Mouse (Mus musculus): Measurements from ENCODE around the gene Rmi1. TPM values are rescaled to one million over a fixed set of nuclear protein-coding genes. Genes with fewer than 3 reads are reported as not detected.
"Not testable (repeated sequence)": the region's sequence is repeated elsewhere in the genome, so short reads cannot be mapped to it uniquely, and the experiment has no call there.

Gene Rmi1
- total RNA-seq (2014; fragmentation: Nextera tagmentation), result 161 and 170 TPM in 2 replicates
- 74.5 and 95.0 TPM in 2 replicates for total RNA-seq (2017)
- 29.8 and 31.4 TPM in 2 replicates for polyA plus RNA-seq (2012)

- Histone ChIP-seq H3K36me3 (replicated peaks) (peaks cover 44% of the 10 kb centered on the region), H3K27me3 (ENCODE audit: insufficient read depth, low read length) (no peaks in the 10 kb centered on the region), H3K9me3 (replicated peaks) (no peaks in the 10 kb centered on the region), H3K4me3 (ENCODE audit: low read depth, low read length) (peak within 1 kb of the TSS; percentile 93), H3K4me1 (ENCODE audit: insufficient read depth, low read depth, low read length) (peaks cover 27% of the 10 kb centered on the region)
- ATAC-seq (ENCODE audit: extremely low read depth, insufficient number of reproducible peaks, low FRiP score, poor library complexity, severe bottlenecking) (peak; percentile 75), DNase-seq (ENCODE audit: low spot score) (peak; percentile 91)
- TF ChIP-seq CTCF (IDR thresholded peaks at IDR 0.05; ENCODE audit: low read depth, low read length) (no peak), TAL1 (conservative IDR thresholded peaks at IDR 0.05; ENCODE audit: low read depth, low read length) (no peak), GATA2 (IDR thresholded peaks at IDR 0.05; ENCODE audit: borderline replicate concordance, low read depth, low read length) (no peak), GATA1 (IDR thresholded peaks at IDR 0.05; ENCODE audit: borderline replicate concordance, low read length) (no peak), POLR2AphosphoS5 (IDR thresholded peaks at IDR 0.05; ENCODE audit: insufficient replicate concordance, low read depth, low read length) (no peak; the same call in 1 of the 2 replicates)
These were observed at the start of gene Rmi1 for GRCm38 (mm10) chr13:58402003-58402743. Gene Rmi1 (plus strand): TSS chr13:58402248.

- H3K9me3 ChIP-seq (replicated peaks), result peaks cover 3% of the 10 kb centered on the region; the same call in 1 of the 2 replicates
- TF ChIP-seq POLR2AphosphoS5 (IDR thresholded peaks at IDR 0.05; ENCODE audit: insufficient replicate concordance, low read depth, low read length), result no peak
- no peak for TF ChIP-seq TAL1 (conservative IDR thresholded peaks at IDR 0.05; ENCODE audit: low read depth, low read length)
- TF ChIP-seq GATA2 (IDR thresholded peaks at IDR 0.05; ENCODE audit: borderline replicate concordance, low read depth, low read length), result no peak
- TF ChIP-seq GATA1 (IDR thresholded peaks at IDR 0.05; ENCODE audit: borderline replicate concordance, low read length), result no peak
- TF ChIP-seq CTCF (IDR thresholded peaks at IDR 0.05; ENCODE audit: low read depth, low read length), result no peak
These were observed 49.1 kb upstream of the Rmi1 start for GRCm38 (mm10) chr13:58352996-58353395.

GRCm38 (mm10) chr13:58358629-58359303 is 43.3 kb upstream of the Rmi1 start, which contains the start of gene Kif27:
Gene Kif27 (minus strand): TSS chr13:58359122.
- no peak for ATAC-seq (ENCODE audit: extremely low read depth, insufficient number of reproducible peaks, low FRiP score, poor library complexity, severe bottlenecking)
- H3K4me3 ChIP-seq (ENCODE audit: low read depth, low read length), result no peak within 1 kb of the TSS
- no peaks in the 10 kb centered on the region for H3K36me3 ChIP-seq (replicated peaks)
- H3K4me1 ChIP-seq (ENCODE audit: insufficient read depth, low read depth, low read length), result no peaks in the 10 kb centered on the region
- peaks cover 1% of the 10 kb centered on the region; the same call in 1 of the 2 replicates for H3K27me3 ChIP-seq (ENCODE audit: insufficient read depth, low read length)
- DNase-seq (ENCODE audit: low spot score), result no peak
- peaks cover 12% of the 10 kb centered on the region for H3K9me3 ChIP-seq (replicated peaks)
- TF ChIP-seq GATA2 (IDR thresholded peaks at IDR 0.05; ENCODE audit: borderline replicate concordance, low read depth, low read length), result no peak

More at GRCm38 (mm10) chr13:58352996-58353395, 49.1 kb upstream of the Rmi1 start:
- H3K27me3 ChIP-seq (ENCODE audit: insufficient read depth, low read length), result peaks cover 5% of the 10 kb centered on the region; the same call in 1 of the 2 replicates
- H3K4me1 ChIP-seq (ENCODE audit: insufficient read depth, low read depth, low read length), result no peaks in the 10 kb centered on the region
- no peak overlapping the region for H3K4me3 ChIP-seq (ENCODE audit: low read depth, low read length)
- DNase-seq (ENCODE audit: low spot score) (no peak), ATAC-seq (ENCODE audit: extremely low read depth, insufficient number of reproducible peaks, low FRiP score, poor library complexity, severe bottlenecking) (no peak)
- H3K36me3 ChIP-seq (replicated peaks), result no peaks in the 10 kb centered on the region

GRCm38 (mm10) chr13:58359304-58359653 is 42.8 kb upstream of the Rmi1 start:
- no peak for TF ChIP-seq GATA1 (IDR thresholded peaks at IDR 0.05; ENCODE audit: borderline replicate concordance, low read length)
- TF ChIP-seq GATA2 (IDR thresholded peaks at IDR 0.05; ENCODE audit: borderline replicate concordance, low read depth, low read length), result no peak
- no peak for TF ChIP-seq CTCF (IDR thresholded peaks at IDR 0.05; ENCODE audit: low read depth, low read length)
- TF ChIP-seq TAL1 (conservative IDR thresholded peaks at IDR 0.05; ENCODE audit: low read depth, low read length), result no peak
- Histone ChIP-seq H3K36me3 (replicated peaks) (no peaks in the 10 kb centered on the region), H3K4me1 (ENCODE audit: insufficient read depth, low read depth, low read length) (no peaks in the 10 kb centered on the region), H3K9me3 (replicated peaks) (peaks cover 12% of the 10 kb centered on the region), H3K27me3 (ENCODE audit: insufficient read depth, low read length) (no peaks in the 10 kb centered on the region; the same call in 1 of the 2 replicates), H3K4me3 (ENCODE audit: low read depth, low read length) (no peak overlapping the region)
- DNase-seq (ENCODE audit: low spot score) (no peak), ATAC-seq (ENCODE audit: extremely low read depth, insufficient number of reproducible peaks, low FRiP score, poor library complexity, severe bottlenecking) (no peak)

GRCm38 (mm10) chr13:58364353-58365175 is 37.5 kb upstream of the Rmi1 start:
- Histone ChIP-seq H3K4me1 (ENCODE audit: insufficient read depth, low read depth, low read length) (peaks cover 2% of the 10 kb centered on the region; the same call in 1 of the 2 replicates), H3K4me3 (ENCODE audit: low read depth, low read length) (no peak overlapping the region), H3K9me3 (replicated peaks) (0 out of 2 replicates have a peak, but pooled peaks cover 2% of the 10 kb centered on the region), H3K36me3 (replicated peaks) (no peaks in the 10 kb centered on the region), H3K27me3 (ENCODE audit: insufficient read depth, low read length) (peaks cover 6% of the 10 kb centered on the region)
- no peak for TF ChIP-seq GATA1 (IDR thresholded peaks at IDR 0.05; ENCODE audit: borderline replicate concordance, low read length)
- no peak for ATAC-seq (ENCODE audit: extremely low read depth, insufficient number of reproducible peaks, low FRiP score, poor library complexity, severe bottlenecking)
- DNase-seq (ENCODE audit: low spot score), result no peak

GRCm38 (mm10) chr13:58365179-58365578 is 36.9 kb upstream of the Rmi1 start:
- H3K36me3 ChIP-seq (replicated peaks); DNase-seq (ENCODE audit: low spot score); H3K4me3 ChIP-seq (ENCODE audit: low read depth, low read length); ATAC-seq (ENCODE audit: extremely low read depth, insufficient number of reproducible peaks, low FRiP score, poor library complexity, severe bottlenecking); H3K27me3 ChIP-seq (ENCODE audit: insufficient read depth, low read length); H3K9me3 ChIP-seq (replicated peaks); H3K4me1 ChIP-seq (ENCODE audit: insufficient read depth, low read depth, low read length): not testable (repeated sequence)
